Mouse (Mus musculus) MEL (cell line): ENCODE data around the gene Padi2. TPM values are rescaled to one million over a fixed set of nuclear protein-coding genes. Genes with fewer than 3 reads are reported as not detected.

Experiments used
- DNase-seq: peaks from one replicate; pipeline ENCODE4 v3.0.0; 2011; ENCODE audit warnings: low read depth, low spot score
- H3K27ac ChIP-seq: 2 replicates; pipeline ENCODE4 v1.5.1; 2012; ENCODE audit warnings: low read depth, mild to moderate bottlenecking, control low read depth, low read length, moderate library complexity; ENCODE audit not compliant: control insufficient read depth
- H3K27me3 ChIP-seq, 2 experiments: fragments of 150-350 bp in 1 of 2; sonication (generic) in 1 of 2; 2 replicates each; pipeline ENCODE4 v1.6.1; 2012; ENCODE audit warnings: low read length in 2 of 2, mild to moderate bottlenecking in 2 of 2, improper control_type of control experiment in 1 of 2, moderate library complexity in 1 of 2; ENCODE audit not compliant: insufficient read depth in 2 of 2, control insufficient read depth in 1 of 2
- H3K36me3 ChIP-seq, 2 experiments: 2 replicates each; pipeline ENCODE4 v1.6.1; 2012 to 2014; ENCODE audit warnings: low read length in 2 of 2, improper control_type of control experiment in 1 of 2, inconsistent platforms in 1 of 2, mild to moderate bottlenecking in 1 of 2; ENCODE audit not compliant: insufficient read depth in 2 of 2, control insufficient read depth in 1 of 2
- H3K4me1 ChIP-seq, 2 experiments: fragments of 150-350 bp in 1 of 2; sonication (generic) in 1 of 2; 2 replicates each; pipeline ENCODE4 v1.6.1; 2012; ENCODE audit warnings: low read length in 2 of 2, improper control_type of control experiment in 1 of 2, mild to moderate bottlenecking in 1 of 2; ENCODE audit not compliant: insufficient read depth in 2 of 2, control insufficient read depth in 1 of 2
- H3K4me3 ChIP-seq, 2 experiments: fragments of 150-350 bp in 1 of 2; sonication (generic) in 1 of 2; 2 replicates each; pipeline ENCODE4 v1.5.1; 2012; ENCODE audit warnings: low read depth in 2 of 2, low read length in 2 of 2, mild to moderate bottlenecking in 2 of 2, moderate library complexity in 2 of 2, control low read depth in 1 of 2, improper control_type of control experiment in 1 of 2; ENCODE audit not compliant: control insufficient read depth in 1 of 2, insufficient read depth in 1 of 2
- H3K79me2 ChIP-seq: 2 replicates; pipeline ENCODE4 v1.6.1; 2012; ENCODE audit warnings: mild to moderate bottlenecking, low read length, moderate library complexity; ENCODE audit not compliant: control insufficient read depth, poor library complexity, insufficient read depth
- H3K9ac ChIP-seq: 2 replicates; pipeline ENCODE4 v1.6.1; 2012; ENCODE audit warnings: low read depth, mild to moderate bottlenecking, control low read depth, low read length, moderate library complexity; ENCODE audit not compliant: control insufficient read depth, poor library complexity, severe bottlenecking
- H3K9me3 ChIP-seq: fragments of 150-350 bp; sonication (generic); replicated peaks from 2 replicates; pipeline ENCODE4 v1.6.1; 2012; ENCODE audit warnings: mild to moderate bottlenecking, low read length, improper control_type of control experiment, moderate library complexity; ENCODE audit not compliant: insufficient read depth
- CHD2 ChIP-seq: IDR thresholded peaks from 2 replicates; pipeline ENCODE4 v1.6.1; 2011; ENCODE audit warnings: low read length, improper control_type of control experiment
- CTCF ChIP-seq, 3 experiments: IDR thresholded peaks in 2 of 3; conservative IDR thresholded peaks in 1 of 3; 2 replicates each; pipeline ENCODE4 v1.5.1; 2011 to 2012; ENCODE audit warnings: low read length in 3 of 3, low read depth in 2 of 3, mild to moderate bottlenecking in 2 of 3, improper control_type of control experiment in 1 of 3, inconsistent platforms in 1 of 3, mixed read lengths in 1 of 3, moderate library complexity in 1 of 3; ENCODE audit not compliant: control insufficient read depth in 1 of 3, insufficient read depth in 1 of 3, poor library complexity in 1 of 3, severe bottlenecking in 1 of 3
- E2F4 ChIP-seq: IDR thresholded peaks from 2 replicates; pipeline ENCODE4 v1.6.1; 2011; ENCODE audit warnings: low read depth, low read length, improper control_type of control experiment, borderline replicate concordance
- ELF1 ChIP-seq: IDR thresholded peaks from 2 replicates; pipeline ENCODE4 v1.6.1; 2014; ENCODE audit warnings: low read depth, mild to moderate bottlenecking, inconsistent platforms, low read length, improper control_type of control experiment, moderate library complexity
- ETS1 ChIP-seq: IDR thresholded peaks from 2 replicates; pipeline ENCODE4 v1.6.1; 2012; ENCODE audit warnings: low read depth, mild to moderate bottlenecking, inconsistent platforms, low read length, improper control_type of control experiment, moderate library complexity
- GABPA ChIP-seq: IDR thresholded peaks from 2 replicates; pipeline ENCODE4 v1.6.1; 2012; ENCODE audit warnings: low read depth, mild to moderate bottlenecking, inconsistent platforms, low read length, improper control_type of control experiment, moderate library complexity
- GATA1 ChIP-seq: IDR thresholded peaks from 2 replicates; pipeline ENCODE4 v1.6.1; 2011; ENCODE audit warnings: low read depth, low read length, improper control_type of control experiment
- HCFC1 ChIP-seq: IDR thresholded peaks from 2 replicates; pipeline ENCODE4 v1.6.1; 2012; ENCODE audit warnings: low read depth, mild to moderate bottlenecking, inconsistent platforms, low read length, improper control_type of control experiment, moderate library complexity
- JUND ChIP-seq: IDR thresholded peaks from 2 replicates; pipeline ENCODE4 v1.6.1; 2011; ENCODE audit warnings: low read depth, mild to moderate bottlenecking, improper control_type of control experiment, low read length
- KAT2A ChIP-seq: conservative IDR thresholded peaks from 2 replicates; pipeline ENCODE4 v1.6.1; 2012; ENCODE audit warnings: low read depth, low read length, improper control_type of control experiment, inconsistent platforms
- MAX ChIP-seq: IDR thresholded peaks from 2 replicates; pipeline ENCODE4 v1.6.1; 2011; ENCODE audit warnings: low read length, improper control_type of control experiment
- MAZ ChIP-seq: IDR thresholded peaks from 2 replicates; pipeline ENCODE4 v1.6.1; 2012; ENCODE audit warnings: low read depth, mild to moderate bottlenecking, inconsistent platforms, low read length, improper control_type of control experiment
- MEF2A ChIP-seq: IDR thresholded peaks from 2 replicates; pipeline ENCODE4 v1.6.1; 2014; ENCODE audit warnings: low read depth, mild to moderate bottlenecking, inconsistent platforms, low read length, improper control_type of control experiment; ENCODE audit not compliant: poor library complexity, insufficient replicate concordance, severe bottlenecking; ENCODE audit errors: extremely low read depth
- MYB ChIP-seq: IDR thresholded peaks from 2 replicates; pipeline ENCODE4 v1.6.1; 2011; ENCODE audit warnings: mild to moderate bottlenecking, low read depth, low read length, improper control_type of control experiment
- MYC ChIP-seq: IDR thresholded peaks from 2 replicates; pipeline ENCODE4 v1.6.1; 2011; ENCODE audit warnings: low read depth, mild to moderate bottlenecking, low read length, improper control_type of control experiment, moderate library complexity
- POLR2A ChIP-seq, 2 experiments: IDR thresholded peaks; 2 replicates each; pipeline ENCODE4 v1.6.1; 2011 to 2012; ENCODE audit warnings: low read length in 2 of 2, mild to moderate bottlenecking in 2 of 2, control low read depth in 1 of 2, improper control_type of control experiment in 1 of 2, low read depth in 1 of 2, moderate library complexity in 1 of 2; ENCODE audit not compliant: control insufficient read depth in 1 of 2, insufficient read depth in 1 of 2, poor library complexity in 1 of 2
- POLR2AphosphoS5 ChIP-seq: IDR thresholded peaks from 2 replicates; pipeline ENCODE4 v1.6.1; 2012; ENCODE audit warnings: low read depth, borderline replicate concordance, mild to moderate bottlenecking, inconsistent platforms, low read length, moderate library complexity, mixed read lengths
- USF1 ChIP-seq: IDR thresholded peaks from 2 replicates; pipeline ENCODE4 v1.6.1; 2014; ENCODE audit warnings: low read depth, mild to moderate bottlenecking, inconsistent platforms, low read length, improper control_type of control experiment, moderate library complexity
- ZNF384 ChIP-seq: IDR thresholded peaks from 2 replicates; pipeline ENCODE4 v1.6.1; 2012; ENCODE audit warnings: low read depth, mild to moderate bottlenecking, inconsistent platforms, low read length, improper control_type of control experiment
- polyA plus RNA-seq, 2 experiments: library from polyadenylated mRNA; stranded (reverse) in 1 of 2; unstranded in 1 of 2; fragments of >175 nt in 1 of 2; fragments of >200 nt in 1 of 2; gene quantifications; 2 replicates each; pipeline versions ENCODE4 v1.2.1 to v1.2.4; 2012; ENCODE audit warnings: low replicate concordance in 2 of 2, low read depth in 1 of 2; ENCODE audit not compliant: insufficient read length in 2 of 2, insufficient read depth in 1 of 2, missing spikeins in 1 of 2
- total RNA-seq: library from RNA; depleted of rRNA; stranded (reverse); fragments of 300-350 nt; gene quantifications from 2 replicates; pipeline ENCODE4 v1.2.3, GENCODE M21; 2012

The Padi2 gene
- total and polyA plus RNA-seq, 3 experiments: 0.07 to 0.27 TPM; not detected in 1

GRCm38 (mm10) chr4:140881026-140881670 is 25.0 kb upstream of the Padi2 start:
- no peaks in the 10 kb centered on the region for H3K36me3 ChIP-seq
- peaks cover 0 to 2% of the 10 kb centered on the region in 2 experiments; a peak in 2 of 4 replicates for H3K27me3 ChIP-seq
- H3K4me1 ChIP-seq: no peaks in the 10 kb centered on the region
- no peak overlapping the region for H3K4me3 ChIP-seq
- no peak for DNase-seq
- H3K27ac ChIP-seq: no peak overlapping the region
- no peak overlapping the region for H3K9ac ChIP-seq
- no peaks in the 10 kb centered on the region for H3K79me2 ChIP-seq
- TF ChIP-seq ELF1 (no peak), GATA1 (no peak), POLR2A (IDR thresholded peaks at IDR 0.05; ENCODE audit: control insufficient read depth in 1 of 2, insufficient read depth in 1 of 2, low read depth in 1 of 2, low read length in 2 of 2, poor library complexity in 1 of 2) (no peak), MYB (no peak), E2F4 (no peak), JUND (no peak), HCFC1 (no peak), GABPA (no peak), CHD2 (no peak), CTCF (IDR thresholded peaks at IDR 0.05 in 2 of 3, conservative IDR thresholded peaks at IDR 0.05 in 1 of 3; ENCODE audit: control insufficient read depth in 1 of 3, insufficient read depth in 1 of 3, low read depth in 2 of 3, low read length in 3 of 3, poor library complexity in 1 of 3, severe bottlenecking in 1 of 3) (no peak), KAT2A (no peak), MYC (no peak), USF1 (no peak), POLR2AphosphoS5 (no peak), ETS1 (no peak)
- H3K9me3 ChIP-seq: no peaks in the 10 kb centered on the region

DNA sequence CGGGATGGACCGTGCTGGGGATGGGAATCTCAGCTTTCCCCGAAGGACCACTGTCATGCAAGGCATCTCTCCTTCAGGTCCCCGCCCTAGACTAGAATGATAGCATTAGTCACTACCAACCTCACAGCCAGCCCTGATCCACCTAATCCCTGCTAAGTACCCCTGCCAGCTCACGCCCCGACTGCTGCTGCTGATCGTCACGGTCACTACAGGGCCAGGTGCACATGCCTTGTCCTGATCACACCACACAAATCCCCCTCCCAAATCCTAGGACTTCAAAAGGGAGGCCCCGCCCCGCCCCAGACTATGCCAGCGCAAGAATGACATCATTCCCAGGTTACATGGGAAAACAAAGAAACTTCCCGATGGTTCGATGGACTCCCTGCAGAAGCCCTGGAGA is 24.4 kb upstream of the Padi2 start:
- Histone ChIP-seq H3K4me1 (no peaks in the 10 kb centered on the region), H3K4me3 (no peak overlapping the region), H3K27me3 (peaks cover 0 to 2% of the 10 kb centered on the region in 2 experiments; a peak in 2 of 4 replicates), H3K79me2 (no peaks in the 10 kb centered on the region), H3K9me3 (no peaks in the 10 kb centered on the region), H3K27ac (no peak overlapping the region), H3K9ac (no peak overlapping the region), H3K36me3 (no peaks in the 10 kb centered on the region)
- DNase-seq: no peak
- no peak for TF ChIP-seq MEF2A
- no peak for TF ChIP-seq CHD2
- TF ChIP-seq CTCF (IDR thresholded peaks at IDR 0.05 in 2 of 3, conservative IDR thresholded peaks at IDR 0.05 in 1 of 3; ENCODE audit: control insufficient read depth in 1 of 3, insufficient read depth in 1 of 3, low read depth in 2 of 3, low read length in 3 of 3, poor library complexity in 1 of 3, severe bottlenecking in 1 of 3): no peak
- no peak for TF ChIP-seq POLR2A (IDR thresholded peaks at IDR 0.05; ENCODE audit: control insufficient read depth in 1 of 2, insufficient read depth in 1 of 2, low read depth in 1 of 2, low read length in 2 of 2, poor library complexity in 1 of 2)
- no peak for TF ChIP-seq MAX
- no peak for TF ChIP-seq MAZ
- no peak for TF ChIP-seq ZNF384
